Comparison of ENCODE assay signal across 10 mouse cellular contexts in the genomic region with DNA sequence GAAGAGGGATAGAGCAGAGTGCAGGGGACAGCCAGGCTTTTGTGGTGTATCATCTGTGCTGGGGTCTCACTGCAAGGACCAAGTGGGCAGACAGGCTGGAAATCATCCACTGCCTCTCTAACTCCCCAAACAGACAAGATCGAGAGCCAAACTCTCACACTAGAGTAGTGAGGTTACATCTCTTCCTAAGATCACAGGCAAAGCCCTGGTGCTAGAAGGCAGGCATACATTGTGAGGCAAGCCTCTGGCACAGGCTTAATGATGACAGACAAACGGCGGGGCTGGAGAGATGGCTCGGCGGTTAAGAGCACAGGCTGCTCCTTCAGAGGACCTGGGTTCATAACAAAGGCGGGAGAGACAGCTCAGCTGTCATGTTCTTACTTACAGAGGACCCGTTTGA. TPM values are rescaled to one million over a fixed set of nuclear protein-coding genes. Genes with fewer than 3 reads are reported as not detected.
DNase-seq lines count a peak whose midpoint lies in the region; ATAC-seq and TF ChIP-seq lines count a peak whose summit lies in the region.
"Had no signal": no experiment of that assay in that cellular context is flagged by ENCODE, and none has a peak within 500 bp of the region (broad histone marks: within the 10 kb centered on the region; RNA-seq: fewer than 3 reads in every experiment).

No protein-coding gene starts in this region.

- ATAC-seq in liver, embryonic 13.5 days (ENCODE audit: low read depth): no peak
- no peak for ATAC-seq in midbrain, embryonic 13.5 days

- H3K9ac ChIP-seq in liver, embryonic 13.5 days: peak overlapping the region; percentile 98
- H3K9ac ChIP-seq in midbrain, embryonic 13.5 days (replicated peaks): no peak overlapping the region

- no peak for TF ChIP-seq CTCF in gastrocnemius, adult 2 months (IDR thresholded peaks at IDR 0.05)

- intact Hi-C loops in gastrocnemius, adult 2 months (cut with DNase I): no loop called here
- intact Hi-C loops in gastrocnemius, postnatal 36 days (cut with DNase I): loop anchor here (5.0 kb wide), 1 partner anchor 79 kb away; no protein-coding TSS in a partner anchor

- WGBS in liver, embryonic 13.5 days (ENCODE audit: insufficient replicate concordance): 11% methylated on average over 7 of the region's 7 CpGs
- 42% methylated on average over 7 of the region's 7 CpGs for WGBS in midbrain, embryonic 13.5 days

- H3K36me3 ChIP-seq in liver, embryonic 13.5 days: peaks cover 8% of the 10 kb centered on the region
- H3K36me3 ChIP-seq in midbrain, embryonic 13.5 days: no peaks in the 10 kb centered on the region
- H3K36me3 ChIP-seq: heart, embryonic 12.5 days had no signal

- no peaks in the 10 kb centered on the region for H3K9me3 ChIP-seq in liver, embryonic 13.5 days (replicated peaks)
- no peaks in the 10 kb centered on the region for H3K9me3 ChIP-seq in midbrain, embryonic 13.5 days
- H3K9me3 ChIP-seq: heart, embryonic 12.5 days had no signal

- H3K4me2 ChIP-seq in liver, embryonic 13.5 days: peak overlapping the region; percentile 96
- H3K4me2 ChIP-seq in midbrain, embryonic 13.5 days (replicated peaks): no peak overlapping the region

- no peak for DNase-seq in gastrocnemius, adult 2 months
- DNase-seq in gastrocnemius, postnatal 36 days: no peak
- DNase-seq in 3T3-L1 (ENCODE audit: low read depth, low spot score) (peak; percentile 41), MEL-GATA-1-ER (ENCODE audit: extremely low read depth, low read depth) (peak; percentile 82)
- DNase-seq in liver, embryonic 13.5 days: no peak
- DNase-seq in adrenal gland, adult 18-20 months (ENCODE audit: low spot score in 2 of 2): no peak
- no peak for DNase-seq in spleen, adult 12 weeks (ENCODE audit: low spot score)

- H3K27ac ChIP-seq in gastrocnemius, adult 2 months: peak overlapping the region; percentile 31
- peak overlapping the region; percentile 95 for H3K27ac ChIP-seq in liver, embryonic 13.5 days
- no peak overlapping the region for H3K27ac ChIP-seq in midbrain, embryonic 13.5 days
- H3K27ac ChIP-seq: kidney, postnatal 0 days had no signal

- H3K4me1 ChIP-seq in liver, embryonic 13.5 days (replicated peaks): peaks cover 79% of the 10 kb centered on the region
- peaks cover 32% of the 10 kb centered on the region for H3K4me1 ChIP-seq in midbrain, embryonic 13.5 days (replicated peaks)

- H3K4me3 ChIP-seq in gastrocnemius, adult 2 months: no peak overlapping the region
- peak overlapping the region; percentile 89 for H3K4me3 ChIP-seq in liver, embryonic 13.5 days (replicated peaks)
- H3K4me3 ChIP-seq in midbrain, embryonic 13.5 days (replicated peaks): no peak overlapping the region

- H3K27me3 ChIP-seq in liver, embryonic 13.5 days: no peaks in the 10 kb centered on the region
- no peaks in the 10 kb centered on the region for H3K27me3 ChIP-seq in midbrain, embryonic 13.5 days
- H3K27me3 ChIP-seq: heart, embryonic 12.5 days had no signal

RNA-seq across cellular contexts. Expression of gene Cers2, which starts 1.1 kb away (rescaled TPM):
- 10 to 100 TPM; 19.6 to 23.4 TPM for total RNA-seq in gastrocnemius, adult 2 months (2021)
- total RNA-seq in gastrocnemius, postnatal 36 days (2021): 10 to 100 TPM; 15.9 to 23.3 TPM
- 113 and 125 TPM in 2 replicates for polyA plus RNA-seq in liver, embryonic 13.5 days (2015; fragmentation: Nextera tagmentation; extraction: Ambion mirVana)
- 100 to 1,000 TPM; 191 to 231 TPM for total RNA-seq in adrenal gland, adult 18-20 months (2021)
- polyA plus RNA-seq in midbrain, embryonic 13.5 days (2015; fragmentation: Nextera tagmentation; extraction: Ambion mirVana): 91.3 and 93.8 TPM in 2 replicates

RNA-seq across cellular contexts. Expression of gene Anxa9, which starts 6.5 kb away (rescaled TPM):
- total RNA-seq in gastrocnemius, adult 2 months (2021): not detected
- under 1 TPM in 1 of 2 experiments, not detected in 1; 0.64 TPM for total RNA-seq in gastrocnemius, postnatal 36 days (2021)
- polyA plus RNA-seq in liver, embryonic 13.5 days (2015; fragmentation: Nextera tagmentation; extraction: Ambion mirVana): 3.0 and 3.1 TPM in 2 replicates
- 1 to 10 TPM; 1.4 to 1.7 TPM for total RNA-seq in adrenal gland, adult 18-20 months (2021)
- polyA plus RNA-seq in midbrain, embryonic 13.5 days (2015; fragmentation: Nextera tagmentation; extraction: Ambion mirVana): 0.58 and 0.63 TPM in 2 replicates

RNA-seq across cellular contexts. Expression of gene Prune1, which starts 31.6 kb away (rescaled TPM):
- total RNA-seq in gastrocnemius, adult 2 months (2021): 10 to 100 TPM; 45.8 to 46.9 TPM
- total RNA-seq in gastrocnemius, postnatal 36 days (2021): 10 to 100 TPM; 39.4 to 45.5 TPM
- polyA plus RNA-seq in liver, embryonic 13.5 days (2015; fragmentation: Nextera tagmentation; extraction: Ambion mirVana): 8.6 and 11.0 TPM in 2 replicates
- total RNA-seq in adrenal gland, adult 18-20 months (2021): 10 to 100 TPM; 20.1 to 21.9 TPM
- 46.4 and 50.1 TPM in 2 replicates for polyA plus RNA-seq in midbrain, embryonic 13.5 days (2015; fragmentation: Nextera tagmentation; extraction: Ambion mirVana)

RNA-seq across cellular contexts. Expression of gene Mindy1, which starts 32.3 kb away (rescaled TPM):
- total RNA-seq in gastrocnemius, adult 2 months (2021): 10 to 100 TPM; 23.9 to 26.4 TPM
- total RNA-seq in gastrocnemius, postnatal 36 days (2021): 10 to 100 TPM; 21.3 to 23.8 TPM
- polyA plus RNA-seq in liver, embryonic 13.5 days (2015; fragmentation: Nextera tagmentation; extraction: Ambion mirVana): 17.0 and 18.6 TPM in 2 replicates
- total RNA-seq in adrenal gland, adult 18-20 months (2021): 100 to 1,000 TPM in 1 of 2 experiments, 10 to 100 TPM in 1; 75.5 to 124 TPM
- polyA plus RNA-seq in midbrain, embryonic 13.5 days (2015; fragmentation: Nextera tagmentation; extraction: Ambion mirVana): 47.5 and 50.5 TPM in 2 replicates

RNA-seq across cellular contexts. Expression of gene Setdb1, which starts 43.5 kb away (rescaled TPM):
- total RNA-seq in gastrocnemius, adult 2 months (2021): 10 to 100 TPM; 10.6 to 11.7 TPM
- total RNA-seq in gastrocnemius, postnatal 36 days (2021): 10 to 100 TPM in 1 of 2 experiments, 1 to 10 TPM in 1; 9.5 to 10.5 TPM
- polyA plus RNA-seq in liver, embryonic 13.5 days (2015; fragmentation: Nextera tagmentation; extraction: Ambion mirVana): 15.9 and 20.0 TPM in 2 replicates
- 10 to 100 TPM; 20.0 to 25.2 TPM for total RNA-seq in adrenal gland, adult 18-20 months (2021)
- polyA plus RNA-seq in midbrain, embryonic 13.5 days (2015; fragmentation: Nextera tagmentation; extraction: Ambion mirVana): 45.7 and 49.9 TPM in 2 replicates

Comparison
In these comparisons a context has a peak if more than half of its experiments do, and no peak if none do; other contexts are left out.
1. DNase-seq: peak in 3T3-L1 (single experiment) and MEL-GATA-1-ER (single experiment); none in gastrocnemius, adult 2 months (single experiment), gastrocnemius, postnatal 36 days (0 of 2), liver, embryonic 13.5 days (single experiment), adrenal gland, adult 18-20 months (0 of 2) and spleen, adult 12 weeks (single experiment).
2. RNA of gene Cers2, which starts 1.1 kb away (total RNA-seq): 191 to 231 TPM in adrenal gland, adult 18-20 months; 19.6 to 23.4 TPM in gastrocnemius, adult 2 months and 15.9 to 23.3 TPM in gastrocnemius, postnatal 36 days; every median in the first group is over 4 times any median in the second.